Mouse (Mus musculus): ENCODE results near the gene Socs2.
"Not testable (repeated sequence)": the region's sequence is repeated elsewhere in the genome, so short reads cannot be mapped to it uniquely, and the experiment has no call there.

Gene Socs2

GRCm38 (mm10) chr10:95392073-95392472, 24.9 kb downstream of the Socs2 start:
- DNase-seq (ENCODE audit: low read depth, low spot score) = no peak

GRCm38 (mm10) chr10:95390871-95391270, 26.1 kb downstream of the Socs2 start:
- DNase-seq (ENCODE audit: low read depth, low spot score) = no peak

- not testable (repeated sequence) for DNase-seq (ENCODE audit: low read depth, low spot score)
These were observed 27.2 kb downstream of the Socs2 start for GRCm38 (mm10) chr10:95389805-95390204.

- DNase-seq (ENCODE audit: low read depth, low spot score) = no peak
These were observed 28.0 kb downstream of the Socs2 start for GRCm38 (mm10) chr10:95388821-95389477.

- DNase-seq (ENCODE audit: low read depth, low spot score) = no peak
These were observed 30.5 kb downstream of the Socs2 start for GRCm38 (mm10) chr10:95386527-95386926.

GRCm38 (mm10) chr10:95385801-95386203, 31.2 kb downstream of the Socs2 start:
- no peak for DNase-seq (ENCODE audit: low read depth, low spot score)

- DNase-seq (ENCODE audit: low read depth, low spot score) = no peak
These were observed 31.9 kb downstream of the Socs2 start for GRCm38 (mm10) chr10:95385081-95385480.

- no peak for DNase-seq (ENCODE audit: low read depth, low spot score)
These were observed 32.5 kb downstream of the Socs2 start for GRCm38 (mm10) chr10:95384446-95384845.

GRCm38 (mm10) chr10:95373340-95373739, 43.6 kb downstream of the Socs2 start:
- no peak for DNase-seq (ENCODE audit: low read depth, low spot score)

GRCm38 (mm10) chr10:95371942-95372341, 45.0 kb downstream of the Socs2 start:
- DNase-seq (ENCODE audit: low read depth, low spot score) = no peak

- DNase-seq (ENCODE audit: low read depth, low spot score) = no peak
These were observed 47.8 kb downstream of the Socs2 start for GRCm38 (mm10) chr10:95369190-95369589.

GRCm38 (mm10) chr10:95368151-95368550, 48.8 kb downstream of the Socs2 start:
- no peak for DNase-seq (ENCODE audit: low read depth, low spot score)

- DNase-seq (ENCODE audit: low read depth, low spot score) = no peak
These were observed 49.3 kb downstream of the Socs2 start for GRCm38 (mm10) chr10:95367661-95368089.

GRCm38 (mm10) chr10:95367241-95367640, 49.7 kb downstream of the Socs2 start:
- no peak for DNase-seq (ENCODE audit: low read depth, low spot score)

GRCm38 (mm10) chr10:95362326-95362725, 54.7 kb downstream of the Socs2 start:
- no peak for DNase-seq (ENCODE audit: low read depth, low spot score)

- no peak for DNase-seq (ENCODE audit: low read depth, low spot score)
These were observed 55.6 kb downstream of the Socs2 start for GRCm38 (mm10) chr10:95361260-95361841.

GRCm38 (mm10) chr10:95360048-95360447, 56.9 kb downstream of the Socs2 start:
- no peak for DNase-seq (ENCODE audit: low read depth, low spot score)

- no peak for DNase-seq (ENCODE audit: low read depth, low spot score)
These were observed 59.3 kb downstream of the Socs2 start for GRCm38 (mm10) chr10:95357721-95358120.

GRCm38 (mm10) chr10:95356711-95357110, 60.3 kb downstream of the Socs2 start:
- DNase-seq (ENCODE audit: low read depth, low spot score) = no peak

GRCm38 (mm10) chr10:95355678-95356268, 61.2 kb downstream of the Socs2 start:
- DNase-seq (ENCODE audit: low read depth, low spot score) = no peak

GRCm38 (mm10) chr10:95354673-95355072, 62.3 kb downstream of the Socs2 start:
- DNase-seq (ENCODE audit: low read depth, low spot score) = no peak

GRCm38 (mm10) chr10:95354047-95354446, 62.9 kb downstream of the Socs2 start:
- no peak for DNase-seq (ENCODE audit: low read depth, low spot score)

- no peak for DNase-seq (ENCODE audit: low read depth, low spot score)
These were observed 68.5 kb downstream of the Socs2 start for GRCm38 (mm10) chr10:95348457-95348856.
